Mouse (Mus musculus): Measurements from ENCODE around the gene Pcca. TPM values are rescaled to one million over a fixed set of nuclear protein-coding genes. Genes with fewer than 3 reads are reported as not detected.

Gene Pcca
- polyA plus RNA-seq, 1 experiment: 15.6 TPM

DNA sequence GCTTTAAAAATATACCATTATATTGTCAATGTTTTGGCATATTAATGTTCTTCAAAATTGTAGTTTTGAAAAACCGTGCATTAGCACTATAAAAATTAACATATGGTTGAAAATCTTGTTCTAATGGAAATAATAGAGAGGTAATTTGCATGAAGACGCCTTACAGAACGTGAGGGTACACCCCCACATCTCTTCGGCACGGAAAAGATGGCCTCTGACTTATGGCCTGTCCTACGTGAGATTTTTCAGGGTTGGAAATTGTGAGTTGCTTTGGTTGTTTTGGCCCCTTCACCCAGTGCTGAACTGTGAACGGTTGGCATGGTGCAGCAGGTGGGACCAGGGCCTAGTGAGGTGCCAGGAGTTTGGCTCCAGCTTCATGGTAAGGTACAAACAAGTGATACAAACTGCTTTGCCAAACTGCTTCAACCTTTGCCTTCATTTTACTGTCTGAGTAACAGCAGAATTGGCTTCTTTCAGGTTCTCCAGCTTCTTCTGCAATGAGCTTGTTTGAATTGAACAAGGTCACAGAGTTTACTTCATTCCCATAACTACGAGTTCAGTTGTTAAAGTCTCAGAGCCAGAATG lies 185.5 kb downstream of the Pcca start:
- peak; percentile 10 for DNase-seq (ENCODE audit: low read depth, low spot score)
- WGBS: 46% methylated on average over 8 of the region's 8 CpGs

GRCm38 (mm10) chr14:122720989-122721388 lies 186.9 kb downstream of the Pcca start:
- DNase-seq (ENCODE audit: low read depth, low spot score): no peak
- WGBS: 65% methylated on average over 3 of the region's 3 CpGs

- peak; percentile 16 for DNase-seq (ENCODE audit: low read depth, low spot score)
- 13% methylated on average over 4 of the region's 4 CpGs for WGBS
Measured at GRCm38 (mm10) chr14:122721750-122722149, 187.6 kb downstream of the Pcca start.

DNA sequence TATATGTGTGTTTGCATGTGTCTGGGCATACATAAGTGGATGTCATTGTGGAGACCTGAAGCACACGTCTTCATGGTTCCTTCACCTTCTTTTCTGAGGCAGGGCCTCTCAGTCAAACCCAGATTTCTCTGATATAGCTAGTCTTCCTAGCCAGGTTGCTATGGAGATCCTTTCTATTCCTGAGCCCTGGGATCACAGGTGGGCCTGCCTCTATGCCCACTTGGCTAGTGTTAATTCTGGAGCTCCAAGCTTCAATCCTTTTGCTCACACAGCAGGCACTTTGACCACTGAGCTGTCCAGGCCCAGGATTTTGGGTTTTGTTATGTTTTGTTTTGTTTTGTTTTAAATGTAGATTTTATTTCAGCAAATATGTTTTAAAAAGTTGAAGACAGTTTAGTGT lies 192.3 kb downstream of the Pcca start:
- 93% methylated on average over 1 of the region's 1 CpGs for whole genome bisulfite sequencing

DNA sequence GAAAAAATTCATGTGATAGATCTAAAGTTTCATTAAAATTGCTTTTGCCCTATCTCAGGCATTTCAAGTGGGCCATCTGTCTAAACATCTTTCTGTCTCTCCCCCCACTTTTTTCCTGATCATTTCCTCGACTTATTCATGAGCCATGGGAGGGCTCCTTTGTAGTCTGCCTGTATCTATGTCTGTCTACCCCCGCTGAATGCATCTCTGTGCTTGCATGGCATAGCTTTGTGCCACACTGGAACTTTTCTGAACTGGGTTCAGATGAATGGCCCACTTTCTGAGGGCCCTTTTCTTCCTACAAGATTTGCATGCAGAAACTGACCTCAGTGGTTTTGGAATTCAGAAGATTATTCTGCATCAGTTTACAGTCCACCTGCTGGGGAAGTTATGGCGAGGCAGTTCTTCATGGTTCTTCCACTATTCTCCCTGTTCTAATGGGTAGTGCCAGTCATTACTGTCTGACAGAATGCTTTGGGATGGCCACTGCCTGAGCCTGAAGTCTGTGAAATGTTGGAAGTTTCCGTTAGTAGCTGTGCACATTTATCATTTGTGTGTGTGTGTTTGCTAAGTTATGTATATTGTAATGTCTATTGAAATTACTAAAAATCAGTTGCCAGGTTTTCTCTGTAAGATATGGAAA lies 195.4 kb downstream of the Pcca start:
- 88% methylated on average over 4 of the region's 4 CpGs for WGBS
- DNase-seq (ENCODE audit: low read depth, low spot score): no peak

More for the DNA sequence above, 192.3 kb downstream of the Pcca start:
- no peak for DNase-seq (ENCODE audit: low read depth, low spot score)

DNA sequence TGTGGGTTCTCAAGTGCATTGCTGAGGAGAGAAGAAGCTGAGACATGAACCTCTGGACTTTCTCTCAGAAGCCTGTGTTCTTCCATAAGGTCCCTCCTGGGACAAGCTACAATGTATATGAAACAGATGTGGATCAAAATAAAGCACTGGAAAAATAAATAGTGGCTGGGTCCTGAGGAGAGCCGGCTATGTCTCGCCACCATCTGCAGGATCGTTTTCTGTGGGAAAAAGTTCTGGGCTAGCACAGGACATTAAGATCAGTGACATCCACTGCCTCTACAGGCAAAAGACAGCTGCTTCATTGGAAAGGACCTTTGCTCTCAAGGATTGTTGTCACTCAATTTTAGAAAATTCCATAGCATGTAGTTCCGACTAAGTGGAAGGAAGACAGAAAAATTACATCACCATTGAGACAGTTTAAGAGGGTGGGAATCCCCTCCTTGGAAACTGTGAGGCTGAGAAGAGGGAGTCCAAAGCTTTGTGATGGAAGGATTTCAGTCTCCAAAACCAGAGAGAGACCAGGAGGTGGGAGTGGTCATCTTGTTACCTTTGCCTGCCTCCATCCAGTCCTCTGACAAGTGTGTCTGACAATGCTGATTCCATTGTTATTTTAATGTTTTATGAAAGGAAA lies 196.9 kb downstream of the Pcca start:
- DNase-seq (ENCODE audit: low read depth, low spot score): no peak
- WGBS: 69% methylated on average over 4 of the region's 4 CpGs

DNA sequence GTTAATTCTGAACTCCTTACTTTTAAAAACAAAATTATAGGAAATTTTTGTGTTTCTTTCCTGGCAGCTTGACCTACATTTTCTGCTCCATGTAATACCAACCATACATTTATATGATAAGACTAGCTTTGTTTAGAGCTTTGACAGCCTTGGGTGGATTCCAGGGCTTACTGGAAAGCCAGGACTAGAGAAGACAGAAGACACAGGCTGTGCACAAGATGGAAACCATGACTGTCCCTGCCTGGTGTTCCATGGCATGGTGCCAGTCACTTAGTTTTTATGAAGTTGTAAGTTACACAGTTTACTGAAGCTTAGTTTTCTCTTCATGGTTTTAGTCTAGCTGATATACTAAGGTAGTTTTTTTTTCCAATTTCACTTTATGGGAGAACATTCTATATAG lies 202.7 kb downstream of the Pcca start:
- no peak for DNase-seq (ENCODE audit: low read depth, low spot score)

DNA sequence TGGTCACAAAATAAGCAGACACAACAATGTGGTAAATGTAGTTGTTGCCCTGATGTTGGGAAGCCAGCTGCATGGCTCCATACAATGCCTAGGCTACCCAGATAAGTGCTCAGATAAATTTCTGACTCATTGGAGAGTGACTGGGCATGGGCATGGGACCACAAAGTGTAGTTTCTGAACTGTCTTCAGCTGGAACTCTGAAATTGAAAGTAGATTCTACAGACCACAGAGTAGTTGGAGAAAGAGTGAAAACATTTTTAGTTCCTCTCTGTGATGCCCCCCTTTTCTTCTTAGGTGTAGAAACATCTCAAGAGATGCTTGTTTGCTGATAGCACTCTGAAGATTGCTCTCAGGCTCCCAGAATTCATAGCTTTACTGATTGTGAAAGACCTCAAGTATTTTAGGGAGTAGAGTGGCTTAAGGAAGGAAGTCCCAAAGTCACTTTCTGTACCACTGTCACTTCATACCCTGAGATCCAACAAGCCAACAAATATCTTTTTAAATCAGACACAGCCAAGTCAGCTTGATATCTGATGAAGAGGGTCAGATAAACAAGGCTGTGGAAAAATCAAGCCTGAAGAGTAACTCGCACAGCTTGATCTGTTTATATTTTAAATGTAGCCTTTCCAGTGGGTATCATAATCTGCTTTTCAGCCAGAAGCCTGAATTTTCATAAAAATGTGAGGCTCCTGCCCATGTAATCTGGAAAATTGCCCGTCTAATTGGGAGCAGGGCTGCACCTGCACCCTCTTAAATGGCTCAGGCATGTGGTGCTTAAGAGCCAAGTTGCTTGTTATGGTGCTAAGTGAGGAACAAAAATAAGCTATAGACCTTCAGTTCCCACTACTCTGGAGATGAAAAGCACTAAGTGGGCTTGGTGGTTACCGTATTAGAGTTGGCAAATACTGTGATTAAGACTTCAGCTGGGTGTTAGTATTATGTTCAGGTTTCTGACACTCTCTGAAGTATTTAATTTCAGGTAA lies 214.0 kb downstream of the Pcca start:
- DNase-seq (ENCODE audit: low read depth, low spot score): no peak
- WGBS: 63% methylated on average over 3 of the region's 3 CpGs

GRCm38 (mm10) chr14:122751552-122751951 lies 217.4 kb downstream of the Pcca start:
- DNase-seq (ENCODE audit: low read depth, low spot score): no peak
- WGBS: 100% methylated on average over 1 of the region's 1 CpGs

GRCm38 (mm10) chr14:122753278-122753677 lies 219.2 kb downstream of the Pcca start:
- no peak for DNase-seq (ENCODE audit: low read depth, low spot score)
- 80% methylated on average over 2 of the region's 2 CpGs for WGBS

- no peak for DNase-seq (ENCODE audit: low read depth, low spot score)
- WGBS: 96% methylated on average over 3 of the region's 3 CpGs
Measured at GRCm38 (mm10) chr14:122754311-122754710, 220.2 kb downstream of the Pcca start.

- WGBS: 77% methylated on average over 13 of the region's 13 CpGs
- DNase-seq (ENCODE audit: low read depth, low spot score): no peak
Measured at GRCm38 (mm10) chr14:122755559-122755958, 221.4 kb downstream of the Pcca start.

- WGBS: 94% methylated on average over 1 of the region's 1 CpGs
- no peak for DNase-seq (ENCODE audit: low read depth, low spot score)
Measured at GRCm38 (mm10) chr14:122756671-122757070, 222.5 kb downstream of the Pcca start.

DNA sequence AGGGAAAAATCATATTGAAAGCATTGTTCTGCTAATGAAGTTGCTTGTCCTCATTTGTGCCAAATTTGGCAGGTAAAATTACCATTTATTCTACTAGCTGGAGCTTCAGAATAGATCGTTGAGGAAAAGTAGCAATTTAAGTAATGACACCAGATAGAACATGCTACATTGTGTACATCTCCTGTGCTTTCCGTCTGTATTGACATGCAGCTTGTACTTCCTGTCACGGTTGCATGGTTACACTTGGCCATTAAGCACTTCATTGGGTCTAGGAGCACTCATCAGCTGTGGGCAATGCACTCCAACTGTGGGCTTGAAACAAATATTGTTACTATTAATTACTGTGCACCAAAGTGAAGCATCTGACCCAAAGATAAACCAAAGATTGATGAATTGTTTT lies 225.8 kb downstream of the Pcca start:
- DNase-seq (ENCODE audit: low read depth, low spot score): no peak
- WGBS: 71% methylated on average over 3 of the region's 3 CpGs

GRCm38 (mm10) chr14:122760803-122761202 lies 226.7 kb downstream of the Pcca start:
- no peak for DNase-seq (ENCODE audit: low read depth, low spot score)

DNA sequence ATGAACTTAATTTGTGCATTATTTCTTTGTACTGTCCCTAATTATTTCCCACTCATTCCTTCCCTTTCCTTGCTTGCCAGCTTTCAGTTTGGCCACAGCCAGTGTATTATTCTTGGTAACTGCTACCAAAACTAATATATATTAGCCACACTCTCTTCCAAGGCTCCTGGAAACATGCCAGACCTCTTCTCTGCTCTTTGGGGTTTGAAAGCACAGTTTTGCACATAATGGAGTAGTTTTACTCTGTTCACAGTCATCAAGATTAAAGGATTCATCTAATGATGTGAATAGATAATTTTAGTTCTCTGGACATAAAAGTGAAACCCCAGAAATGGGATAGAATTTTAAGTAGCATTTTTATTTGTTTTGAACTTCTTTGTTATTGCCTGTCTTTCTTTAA lies 228.5 kb downstream of the Pcca start:
- DNase-seq (ENCODE audit: low read depth, low spot score): no peak

- WGBS: 72% methylated on average over 2 of the region's 2 CpGs
- no peak for DNase-seq (ENCODE audit: low read depth, low spot score)
Measured at GRCm38 (mm10) chr14:122765951-122766350, 231.8 kb downstream of the Pcca start.

GRCm38 (mm10) chr14:122766448-122766847 lies 232.3 kb downstream of the Pcca start:
- no peak for DNase-seq (ENCODE audit: low read depth, low spot score)
- WGBS: 95% methylated on average over 5 of the region's 5 CpGs

DNA sequence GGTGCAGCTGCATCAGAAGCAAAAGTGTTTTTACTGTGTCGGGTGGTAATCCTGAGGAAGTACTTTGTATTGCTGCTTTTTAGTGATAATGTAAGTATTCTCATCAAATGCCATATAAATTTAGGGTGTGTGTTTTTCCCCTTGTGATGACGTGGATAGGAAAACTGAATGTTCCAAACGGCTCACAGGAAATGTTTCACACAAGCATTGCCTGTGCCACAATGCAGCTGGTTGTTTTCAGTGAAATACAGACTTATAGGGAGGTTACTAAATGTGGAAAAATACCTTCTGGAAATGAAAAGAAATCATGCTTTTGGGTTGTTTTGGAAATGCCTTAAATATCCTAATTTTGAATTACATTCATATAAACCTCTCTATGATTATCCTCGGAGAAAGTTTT lies 250.6 kb downstream of the Pcca start:
- 35% methylated on average over 4 of the region's 4 CpGs for WGBS
- DNase-seq (ENCODE audit: low read depth, low spot score): no peak

DNA sequence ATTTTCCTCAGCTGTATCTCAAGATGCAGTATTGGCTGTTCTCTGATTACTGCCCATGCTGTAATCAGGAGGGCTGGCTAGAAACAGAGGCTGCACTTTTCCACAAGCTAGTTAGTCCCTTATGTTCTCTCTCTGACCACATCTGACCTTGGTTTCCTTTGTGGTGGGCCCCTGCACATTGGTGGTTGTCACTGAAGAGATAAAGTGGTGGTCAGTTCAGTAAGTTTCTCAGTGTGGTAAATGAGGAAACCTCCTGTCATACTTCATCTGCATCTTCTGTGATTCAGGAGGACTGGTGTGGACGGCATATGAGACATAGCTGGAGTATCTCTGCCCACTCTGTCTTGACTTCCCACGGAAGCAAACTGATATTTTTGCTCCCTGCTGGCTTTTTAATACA lies 254.1 kb downstream of the Pcca start:
- DNase-seq (ENCODE audit: low read depth, low spot score): no peak
- WGBS: 90% methylated on average over 2 of the region's 2 CpGs
